Mouse (Mus musculus): ENCODE data around the gene Med7.
"Not testable (repeated sequence)": the region's sequence is repeated elsewhere in the genome, so short reads cannot be mapped to it uniquely, and the experiment has no call there.

The Med7 gene

DNA sequence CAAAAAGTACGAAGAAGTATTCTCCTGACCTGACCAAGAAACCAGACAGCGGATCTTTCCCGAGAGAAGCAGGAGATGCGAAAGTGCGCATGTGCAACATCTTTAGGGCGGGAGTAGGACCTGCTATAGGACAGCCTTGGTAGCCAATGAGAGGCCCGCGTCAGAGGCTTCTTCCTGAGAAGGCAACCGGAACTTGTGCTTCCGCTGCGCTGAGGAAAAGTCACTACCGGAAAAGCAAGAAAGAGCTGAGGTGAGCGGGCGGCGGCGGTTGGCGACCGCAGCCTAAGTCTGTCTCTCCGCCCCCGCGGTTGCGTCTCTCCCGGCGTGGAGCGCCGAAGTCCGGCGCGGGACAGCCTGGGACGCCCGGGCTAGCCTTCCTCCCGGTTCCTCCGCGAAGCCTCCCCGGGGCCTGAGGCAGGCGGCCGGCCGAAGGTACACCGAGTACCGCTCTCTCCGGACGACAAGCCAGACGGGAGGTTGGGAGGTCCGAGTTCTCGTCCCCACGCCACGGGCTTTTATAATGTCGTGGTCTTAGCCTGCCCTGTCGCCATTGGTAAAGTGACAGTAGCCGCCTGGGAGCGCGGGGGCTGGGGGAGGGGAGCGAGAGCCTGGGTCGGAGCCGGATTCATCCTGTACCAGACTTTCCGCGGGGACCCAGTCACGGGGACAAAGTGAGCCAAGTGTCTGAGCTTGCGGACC, at the start of gene Med7:
Gene Med7, plus strand, starts transcription at position 166 of the 699 bp plus-strand sequence.
- DNase-seq: peak; percentile 87 to 88

DNA sequence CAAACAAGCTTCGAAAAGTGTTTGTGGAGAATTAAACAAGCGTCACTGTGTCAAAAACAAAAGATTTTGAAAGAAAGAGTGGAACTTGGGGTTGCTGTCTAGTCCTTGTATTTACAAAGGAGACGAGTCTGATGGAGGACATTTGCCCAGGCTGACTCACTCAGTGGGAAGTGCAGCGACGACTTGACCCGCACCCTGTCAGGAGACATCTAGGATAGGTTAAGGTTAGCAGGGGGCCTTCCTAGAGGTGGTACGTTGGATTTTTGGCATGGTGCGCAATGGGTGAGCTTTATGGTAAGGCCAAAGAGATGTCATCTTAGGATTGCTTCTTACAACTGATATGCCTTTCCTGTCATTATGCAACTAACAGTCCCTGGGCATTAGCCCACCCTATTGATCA, 49.7 kb upstream of the Med7 start:
- DNase-seq: no peak

GRCm38 (mm10) chr11:46388438-46388837, 48.3 kb upstream of the Med7 start:
- no peak for DNase-seq

- no peak for DNase-seq
These were observed 47.2 kb upstream of the Med7 start, which contains the start of gene Itk for GRCm38 (mm10) chr11:46389336-46390117. Gene Itk, minus strand, starts transcription at chr11:46389515.

- no peak for DNase-seq
These were observed 46.1 kb upstream of the Med7 start for GRCm38 (mm10) chr11:46390621-46391020.

- DNase-seq: no peak
These were observed 43.8 kb upstream of the Med7 start for GRCm38 (mm10) chr11:46392890-46393289.

GRCm38 (mm10) chr11:46393413-46393812, 43.3 kb upstream of the Med7 start:
- DNase-seq: no peak

- no peak for DNase-seq
These were observed 41.6 kb upstream of the Med7 start for GRCm38 (mm10) chr11:46395088-46395487.

DNA sequence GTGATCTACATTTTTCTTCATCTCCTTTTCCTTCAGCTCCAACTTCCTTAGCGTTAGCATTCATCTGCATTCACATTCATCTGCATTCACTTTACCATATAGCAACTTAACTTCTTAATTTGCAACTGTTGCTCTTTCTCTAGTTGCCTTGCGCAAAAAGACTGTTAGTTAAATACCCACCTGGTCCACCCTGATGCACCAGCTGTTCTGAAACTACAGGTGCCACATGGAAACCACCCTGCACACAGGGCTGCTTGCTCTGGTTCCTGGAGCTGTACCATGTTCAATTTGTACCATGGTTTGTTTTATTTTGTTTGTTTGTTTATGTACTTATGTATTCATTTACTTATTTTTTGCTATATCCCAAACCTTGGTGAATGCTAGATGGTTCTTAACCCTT, 41.0 kb upstream of the Med7 start:
- DNase-seq: no peak

GRCm38 (mm10) chr11:46396167-46396859, 40.4 kb upstream of the Med7 start, which contains the start of gene Fam71b:
Gene Fam71b, plus strand, starts transcription at chr11:46396559.
- no peak for DNase-seq

GRCm38 (mm10) chr11:46396860-46397179, 39.9 kb upstream of the Med7 start:
- no peak for DNase-seq

DNA sequence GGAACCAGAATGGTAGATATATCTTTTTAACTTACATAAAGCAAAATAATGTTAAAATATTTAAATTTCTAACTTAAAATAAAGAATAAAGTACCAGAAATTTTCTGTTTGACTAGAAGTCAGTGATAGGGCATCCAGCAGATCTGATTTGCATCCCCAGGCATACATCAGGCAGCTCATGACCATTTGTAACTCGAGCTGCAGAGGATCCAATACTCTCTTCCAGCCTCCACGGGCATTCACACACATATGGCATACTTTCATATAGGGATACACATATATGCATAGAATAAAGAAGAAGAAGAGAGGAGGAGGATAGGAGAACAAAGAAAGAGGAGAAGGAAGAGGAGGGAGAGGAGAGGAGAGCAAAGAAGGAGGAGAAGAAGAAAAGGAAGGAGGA, 38.8 kb upstream of the Med7 start:
- DNase-seq: no peak

DNA sequence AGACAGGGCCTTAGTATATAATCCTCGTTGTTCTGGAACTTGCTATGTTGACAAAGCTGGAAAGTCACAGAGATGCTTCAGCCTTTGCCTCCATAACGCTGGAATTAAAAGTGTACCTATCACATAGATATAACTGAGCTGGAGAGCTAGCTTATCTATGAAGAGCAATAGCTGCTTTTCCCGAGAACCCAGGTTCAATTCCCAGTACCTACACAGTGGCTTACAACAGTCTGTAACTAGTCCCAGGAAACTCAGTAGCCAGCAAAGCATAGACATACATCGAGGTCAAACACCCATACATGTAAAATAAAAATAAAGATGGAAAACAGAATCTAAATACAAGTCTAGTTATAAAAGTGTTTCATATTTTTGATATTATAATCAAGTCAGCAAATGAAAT, 38.3 kb upstream of the Med7 start:
- no peak for DNase-seq

DNA sequence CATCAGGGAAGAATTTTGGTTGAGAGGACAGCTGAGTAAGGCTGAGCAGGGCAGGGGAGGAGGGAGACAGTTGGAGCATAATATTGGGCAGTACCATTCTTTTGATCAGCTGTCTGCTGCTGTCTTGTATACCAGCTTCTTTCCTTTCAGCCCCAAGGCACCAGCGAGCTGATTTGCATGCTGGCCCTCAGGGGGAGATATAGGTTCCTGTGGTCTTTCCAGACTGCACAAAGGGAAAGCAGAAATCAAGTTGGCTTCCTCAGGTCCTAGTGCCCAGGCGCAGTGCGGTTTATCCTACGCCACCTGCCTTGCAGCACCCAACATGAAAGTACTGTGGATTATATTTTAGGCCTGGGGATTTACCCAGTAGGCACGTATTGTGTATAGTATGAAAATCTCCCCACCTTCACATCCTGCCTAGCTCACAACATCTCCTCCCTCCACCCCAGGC, 37.8 kb upstream of the Med7 start:
- DNase-seq: peak; percentile 75 to 81

DNA sequence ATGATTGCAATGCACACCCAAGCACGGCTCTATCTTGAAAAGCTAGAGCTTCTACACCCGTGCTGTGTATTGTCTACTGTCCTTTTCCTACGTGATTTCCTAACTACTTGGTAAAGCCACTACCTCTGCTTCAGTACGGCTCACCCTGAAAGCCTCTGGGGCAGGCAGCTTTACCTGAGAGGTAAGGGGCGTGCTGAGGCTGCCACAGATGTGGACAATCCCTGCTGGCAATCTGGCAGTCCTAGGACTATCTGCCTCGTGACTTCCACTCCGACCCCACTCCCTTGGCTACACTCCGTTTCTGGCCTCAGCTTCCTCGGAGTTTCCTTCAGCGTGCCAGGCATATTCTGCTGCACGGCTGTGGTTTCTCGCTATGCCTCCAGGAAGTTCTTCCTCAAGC, 35.2 kb upstream of the Med7 start:
- no peak for DNase-seq

DNA sequence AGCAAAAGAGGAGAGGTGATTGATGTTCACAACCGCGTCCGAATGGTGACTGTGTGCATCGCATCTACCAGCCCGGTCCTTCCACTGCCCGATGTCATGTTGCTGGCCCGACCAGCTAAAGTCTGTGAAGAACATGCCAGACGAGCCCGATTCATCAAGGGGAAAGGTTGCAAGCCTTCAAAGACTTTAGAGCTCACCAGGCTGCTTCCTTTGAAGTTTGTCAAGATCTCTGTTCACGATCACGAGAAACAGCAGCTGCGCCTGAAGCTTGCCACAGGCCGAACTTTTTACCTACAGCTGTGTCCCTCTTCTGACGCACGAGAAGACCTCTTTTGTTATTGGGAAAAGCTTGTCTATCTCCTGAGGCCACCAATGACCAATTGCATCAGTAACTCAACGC, 31.7 kb upstream of the Med7 start:
- DNase-seq: no peak

GRCm38 (mm10) chr11:46406721-46407120, 30.0 kb upstream of the Med7 start:
- DNase-seq: no peak

GRCm38 (mm10) chr11:46410018-46410563, 26.6 kb upstream of the Med7 start:
- no peak for DNase-seq

DNA sequence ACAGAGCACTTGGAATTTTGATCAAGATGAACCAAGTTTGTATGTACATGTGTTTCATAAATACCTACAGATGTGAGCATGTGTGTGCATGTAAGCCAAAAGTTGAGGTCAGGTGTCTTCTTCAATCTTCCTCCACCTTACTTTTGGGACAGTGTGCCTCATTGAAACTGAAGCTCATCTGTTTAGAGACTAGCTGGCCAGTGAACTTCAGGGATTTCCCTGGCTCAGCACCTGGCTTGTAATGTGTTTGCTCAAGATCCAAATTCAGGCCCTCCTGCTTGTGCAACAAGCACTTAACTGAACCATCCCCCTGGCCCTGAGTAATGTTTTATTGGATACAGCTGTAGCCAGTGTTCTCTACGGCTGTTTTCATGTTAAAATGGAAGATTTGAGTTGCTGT, 18.3 kb upstream of the Med7 start:
- no peak for DNase-seq

- DNase-seq: no peak
These were observed 17.9 kb upstream of the Med7 start for GRCm38 (mm10) chr11:46418860-46419259.

- DNase-seq: no peak
These were observed 15.4 kb upstream of the Med7 start for GRCm38 (mm10) chr11:46421086-46421888.

DNA sequence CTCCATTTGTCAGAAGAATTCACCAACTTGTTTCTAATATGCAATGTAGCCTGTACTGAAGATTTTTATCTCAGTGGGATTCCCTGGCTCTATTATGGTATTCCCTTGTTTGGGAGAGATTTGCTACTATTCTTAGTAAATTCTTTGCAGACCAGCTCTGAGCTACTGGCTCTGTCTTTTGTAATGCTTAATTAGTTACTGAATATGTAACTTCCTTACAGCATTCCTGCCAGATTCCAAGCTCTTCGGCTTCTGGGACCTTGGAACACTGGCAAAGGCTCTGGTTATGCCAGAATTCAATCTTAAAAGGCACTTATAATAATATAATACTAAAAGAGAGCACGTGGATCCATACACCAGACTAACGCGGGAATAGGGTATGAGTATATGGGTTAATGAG, 8.6 kb upstream of the Med7 start:
- not testable (repeated sequence) for DNase-seq

DNA sequence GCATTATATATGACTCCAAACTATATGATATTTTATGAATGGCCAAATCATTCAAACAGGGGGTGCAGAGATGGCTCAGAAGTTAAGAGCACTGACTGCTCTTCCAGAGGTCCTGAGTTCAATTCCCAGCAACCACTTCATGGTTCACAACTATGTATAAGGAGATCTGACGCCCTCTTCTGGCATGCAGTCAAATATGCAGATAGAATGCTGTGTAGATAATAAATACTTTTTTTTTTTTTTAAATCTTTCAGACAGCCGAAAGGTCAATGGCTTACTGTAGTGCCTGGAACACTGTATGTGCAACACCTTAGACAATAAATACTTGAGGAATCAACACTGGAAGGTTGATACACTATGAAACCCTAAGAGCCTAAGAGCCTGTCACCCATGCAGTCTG, 6.6 kb upstream of the Med7 start:
- no peak for DNase-seq

Data from B cell, adult 2 months (primary cell).